ENCODE assay signal across 9 mouse cellular contexts in genomic region chr5:30516376-30516775, GRCm38 (mm10). TPM values are rescaled to one million over a fixed set of nuclear protein-coding genes. Genes with fewer than 3 reads are reported as not detected.
A peak's percentile ranks its signal among the peaks of the same experiment; 100 is the strongest.
DNase-seq lines count a peak whose midpoint lies in the region; ATAC-seq and TF ChIP-seq lines count a peak whose summit lies in the region.
"Had no signal": no experiment of that assay in that cellular context is flagged by ENCODE, and none has a peak within 500 bp of the region (broad histone marks: within the 10 kb centered on the region; RNA-seq: fewer than 3 reads in every experiment).

No protein-coding gene starts in this region.

- H3K4me2 ChIP-seq in midbrain, embryonic 15.5 days, result no peak overlapping the region
- no peak overlapping the region for H3K4me2 ChIP-seq in hindbrain, postnatal 0 days (ENCODE audit: low read depth, low read length)
- no peak overlapping the region for H3K4me2 ChIP-seq in liver, embryonic 14.5 days (ENCODE audit: low read depth)
- H3K4me2 ChIP-seq: heart, embryonic 13.5 days had no signal

- H3K27ac ChIP-seq in midbrain, embryonic 10.5 days (replicated peaks), result no peak overlapping the region
- no peak overlapping the region for H3K27ac ChIP-seq in midbrain, embryonic 15.5 days
- H3K27ac ChIP-seq in hindbrain, postnatal 0 days, result no peak overlapping the region
- H3K27ac ChIP-seq in liver, embryonic 14.5 days, result no peak overlapping the region
- H3K27ac ChIP-seq: heart, embryonic 13.5 days had no signal

- TF ChIP-seq EP300 in liver, embryonic 14.5 days (IDR thresholded peaks at IDR 0.05; ENCODE audit: low read depth), result no peak

- no peaks in the 10 kb centered on the region for H3K9me3 ChIP-seq in midbrain, embryonic 10.5 days (replicated peaks)
- H3K9me3 ChIP-seq in midbrain, embryonic 15.5 days, result no peaks in the 10 kb centered on the region
- no peaks in the 10 kb centered on the region for H3K9me3 ChIP-seq in hindbrain, postnatal 0 days (ENCODE audit: low read length)
- H3K9me3 ChIP-seq in liver, embryonic 14.5 days (ENCODE audit: control insufficient read depth, low read length), result no peaks in the 10 kb centered on the region
- H3K9me3 ChIP-seq: heart, embryonic 13.5 days had no signal

- no peaks in the 10 kb centered on the region for H3K27me3 ChIP-seq in midbrain, embryonic 10.5 days (ENCODE audit: low read depth, poor library complexity, severe bottlenecking)
- no peaks in the 10 kb centered on the region for H3K27me3 ChIP-seq in midbrain, embryonic 15.5 days (replicated peaks)
- H3K27me3 ChIP-seq in hindbrain, postnatal 0 days (ENCODE audit: insufficient read depth, low read length), result no peaks in the 10 kb centered on the region
- H3K27me3 ChIP-seq in liver, embryonic 14.5 days (ENCODE audit: control insufficient read depth, insufficient read depth, low read length), result no peaks in the 10 kb centered on the region
- H3K27me3 ChIP-seq: heart, embryonic 13.5 days had no signal

- no peak overlapping the region for H3K4me3 ChIP-seq in midbrain, embryonic 10.5 days
- H3K4me3 ChIP-seq in midbrain, embryonic 15.5 days, result no peak overlapping the region
- H3K4me3 ChIP-seq in hindbrain, postnatal 0 days (ENCODE audit: low read length), result no peak overlapping the region
- no peak overlapping the region for H3K4me3 ChIP-seq in liver, embryonic 14.5 days (ENCODE audit: insufficient read depth in 1 of 2, low read depth in 2 of 2, low read length in 2 of 2)
- H3K4me3 ChIP-seq: heart, embryonic 13.5 days had no signal

- H3K36me3 ChIP-seq in midbrain, embryonic 10.5 days, result no peaks in the 10 kb centered on the region
- no peaks in the 10 kb centered on the region for H3K36me3 ChIP-seq in midbrain, embryonic 15.5 days (replicated peaks)
- no peaks in the 10 kb centered on the region for H3K36me3 ChIP-seq in hindbrain, postnatal 0 days (ENCODE audit: insufficient read depth, low read length)
- H3K36me3 ChIP-seq in liver, embryonic 14.5 days (replicated peaks; ENCODE audit: control insufficient read depth, insufficient read depth, low read depth), result no peaks in the 10 kb centered on the region
- H3K36me3 ChIP-seq: heart, embryonic 13.5 days had no signal

- no peaks in the 10 kb centered on the region for H3K4me1 ChIP-seq in midbrain, embryonic 10.5 days
- 0 out of 2 replicates have a peak, but pooled peaks cover 3% of the 10 kb centered on the region for H3K4me1 ChIP-seq in midbrain, embryonic 15.5 days
- H3K4me1 ChIP-seq in hindbrain, postnatal 0 days (ENCODE audit: insufficient read depth, low read length), result peaks cover 3% of the 10 kb centered on the region; the same call in 1 of the 2 replicates
- H3K4me1 ChIP-seq in liver, embryonic 14.5 days (replicated peaks; ENCODE audit: control insufficient read depth in 2 of 2, insufficient read depth in 2 of 2, low read length in 1 of 2), result peaks cover 11 to 29% of the 10 kb centered on the region in 2 experiments

- ATAC-seq in midbrain, embryonic 15.5 days (replicated peaks), result no peak
- ATAC-seq in hindbrain, postnatal 0 days, result no peak
- no peak for ATAC-seq in liver, embryonic 14.5 days (ENCODE audit: insufficient read depth)
- no peak for ATAC-seq in erythroblast, adult 5-6 weeks (replicated peaks; ENCODE audit: low FRiP score, poor library complexity, severe bottlenecking)

- DNase-seq in midbrain, embryonic 10.5 days (ENCODE audit: low spot score), result peak; percentile 26
- DNase-seq in R1 (ENCODE audit: low read depth, low spot score), result peak; percentile 73
- peak; percentile 82 for DNase-seq in cerebellum, adult 9-10 months
- DNase-seq in hindbrain, postnatal 0 days (ENCODE audit: low spot score), result peak; percentile 51
- peak; percentile 16 to 42 (median 31) for DNase-seq in liver, embryonic 14.5 days (ENCODE audit: low read depth in 3 of 3, low spot score in 3 of 3)
- peak; percentile 31 for DNase-seq in right cerebral cortex, postnatal 14 days

- peak; percentile 73 for TF ChIP-seq CTCF in hindbrain, postnatal 0 days (IDR thresholded peaks at IDR 0.05; ENCODE audit: low read depth)
- peak; percentile 85 for TF ChIP-seq CTCF in liver, embryonic 14.5 days (IDR thresholded peaks at IDR 0.05; ENCODE audit: low read depth)

- H3K9ac ChIP-seq in midbrain, embryonic 15.5 days, result no peak overlapping the region
- H3K9ac ChIP-seq in hindbrain, postnatal 0 days (replicated peaks; ENCODE audit: low read length), result no peak overlapping the region
- no peak overlapping the region for H3K9ac ChIP-seq in liver, embryonic 14.5 days (replicated peaks)
- H3K9ac ChIP-seq: heart, embryonic 13.5 days had no signal

- WGBS in midbrain, embryonic 10.5 days, result 55% methylated on average over 7 of the region's 7 CpGs
- WGBS in midbrain, embryonic 15.5 days, result 55% methylated on average over 7 of the region's 7 CpGs
- 51% methylated on average over 7 of the region's 7 CpGs for WGBS in hindbrain, postnatal 0 days
- 34% methylated on average over 7 of the region's 7 CpGs for WGBS in liver, embryonic 14.5 days (ENCODE audit: insufficient replicate concordance)

RNA-seq across cellular contexts. Expression of gene Cib4, which starts 29.3 kb away (rescaled TPM):
- polyA plus RNA-seq in midbrain, embryonic 10.5 days (2016; fragmentation: Nextera tagmentation; extraction: Ambion mirVana), result not detected in 2 replicates
- polyA plus RNA-seq in midbrain, embryonic 15.5 days (2015; fragmentation: Nextera tagmentation; extraction: Ambion mirVana), result not detected in 2 replicates
- total RNA-seq in hindbrain, postnatal 0 days (2014; rRNA removed), result not detected in 2 replicates
- polyA plus RNA-seq in hindbrain, postnatal 0 days (2015; fragmentation: Nextera tagmentation; extraction: Ambion mirVana), result not detected in 2 replicates
- not detected in 2 replicates for polyA plus RNA-seq in liver, embryonic 14.5 days (2012; rRNA removed)
- polyA plus RNA-seq in liver, embryonic 14.5 days (2014; fragmentation: Nextera tagmentation; extraction: Ambion mirVana), result not detected in 2 replicates
- total RNA-seq in erythroblast, adult 5-6 weeks (2015; ENCODE audit: low replicate concordance), result not detected in 2 replicates
- not detected in 2 replicates for total RNA-seq in erythroblast, adult 5-6 weeks (2017; ENCODE audit: low replicate concordance)
- polyA plus RNA-seq: heart, embryonic 13.5 days had no signal

RNA-seq across cellular contexts. Expression of gene 1700001C02Rik, which starts 50.5 kb away (rescaled TPM):
- polyA plus RNA-seq in midbrain, embryonic 10.5 days (2016; fragmentation: Nextera tagmentation; extraction: Ambion mirVana), result not detected in 2 replicates
- 0.96 and 1.2 TPM in 2 replicates for polyA plus RNA-seq in midbrain, embryonic 15.5 days (2015; fragmentation: Nextera tagmentation; extraction: Ambion mirVana)
- total RNA-seq in hindbrain, postnatal 0 days (2014; rRNA removed), result 0.72 TPM in 1 of 2 replicates, not detected in the other
- 3.4 and 4.0 TPM in 2 replicates for polyA plus RNA-seq in hindbrain, postnatal 0 days (2015; fragmentation: Nextera tagmentation; extraction: Ambion mirVana)
- polyA plus RNA-seq in liver, embryonic 14.5 days (2012; rRNA removed), result not detected in 2 replicates
- polyA plus RNA-seq in liver, embryonic 14.5 days (2014; fragmentation: Nextera tagmentation; extraction: Ambion mirVana), result not detected in 2 replicates
- not detected in 2 replicates for total RNA-seq in erythroblast, adult 5-6 weeks (2015; ENCODE audit: low replicate concordance)
- not detected in 2 replicates for total RNA-seq in erythroblast, adult 5-6 weeks (2017; ENCODE audit: low replicate concordance)
- polyA plus RNA-seq: heart, embryonic 13.5 days had no signal

RNA-seq across cellular contexts. Expression of gene Otof, which starts 54.6 kb away (rescaled TPM):
- polyA plus RNA-seq in midbrain, embryonic 10.5 days (2016; fragmentation: Nextera tagmentation; extraction: Ambion mirVana), result 0.05 and 0.29 TPM in 2 replicates
- polyA plus RNA-seq in midbrain, embryonic 15.5 days (2015; fragmentation: Nextera tagmentation; extraction: Ambion mirVana), result 4.0 TPM in 2 replicates
- total RNA-seq in hindbrain, postnatal 0 days (2014; rRNA removed), result 12.2 and 13.0 TPM in 2 replicates
- 5.5 and 7.1 TPM in 2 replicates for polyA plus RNA-seq in hindbrain, postnatal 0 days (2015; fragmentation: Nextera tagmentation; extraction: Ambion mirVana)
- 0.01 TPM in 2 replicates for polyA plus RNA-seq in liver, embryonic 14.5 days (2012; rRNA removed)
- not detected in 2 replicates for polyA plus RNA-seq in liver, embryonic 14.5 days (2014; fragmentation: Nextera tagmentation; extraction: Ambion mirVana)
- total RNA-seq in erythroblast, adult 5-6 weeks (2015; ENCODE audit: low replicate concordance), result 0.21 TPM in 1 of 2 replicates, not detected in the other
- not detected in 2 replicates for total RNA-seq in erythroblast, adult 5-6 weeks (2017; ENCODE audit: low replicate concordance)

Comparison
In these comparisons a context has a peak if more than half of its experiments do, and no peak if none do; other contexts are left out.
1. DNase-seq: peak in every context shown above with its lines; median percentile 82 in cerebellum, adult 9-10 months; 73 in R1; 51 in hindbrain, postnatal 0 days; 31 in liver, embryonic 14.5 days; 31 in right cerebral cortex, postnatal 14 days; 26 in midbrain, embryonic 10.5 days.